Mouse (Mus musculus): ENCODE data around the gene Lmtk3. TPM values are rescaled to one million over a fixed set of nuclear protein-coding genes. Genes with fewer than 3 reads are reported as not detected.
A peak's percentile ranks its signal among the peaks of the same experiment; 100 is the strongest.

Gene Lmtk3
- 1 to 10 TPM; 4.2 to 8.3 TPM for total RNA-seq (2021)
- long read RNA-seq, experiment 1: 0 reads
- long read RNA-seq, experiment 2, partial matches to known transcripts: 1 of 1 reads
- long read RNA-seq, experiment 2, other reads (novel, unspliced or antisense): 0 of 1 reads

DNA sequence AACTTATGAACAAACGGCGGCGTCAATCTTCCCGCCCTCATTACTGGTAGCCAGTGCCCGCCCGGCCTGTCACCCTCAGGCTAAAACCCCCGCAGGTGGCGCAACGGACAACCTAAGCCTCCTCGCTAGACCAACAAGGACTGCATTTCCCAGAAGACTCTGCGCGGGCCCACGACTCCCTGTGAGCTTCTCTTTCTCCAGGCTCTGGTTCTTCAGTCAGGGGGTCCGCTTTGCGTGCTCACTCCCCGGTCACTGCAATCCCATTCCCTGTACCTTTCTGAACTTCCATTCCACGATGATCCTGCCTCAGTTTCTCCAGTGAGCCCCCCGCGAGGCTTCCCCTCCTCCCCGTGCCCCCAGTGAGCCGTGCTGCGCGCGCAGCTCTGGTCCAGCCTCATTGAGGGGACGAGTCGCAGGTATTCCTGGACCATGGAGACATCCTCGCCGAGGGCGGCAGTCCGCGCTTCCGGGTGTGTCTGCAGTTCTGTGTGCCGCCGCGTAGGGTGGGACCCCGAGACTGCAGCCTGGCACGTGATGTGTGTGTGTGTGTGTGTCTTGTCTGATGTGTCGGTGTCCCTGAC, at the start of gene Lmtk3:
TSS of gene Lmtk3 (plus strand) at position 228 of the 581 bp plus-strand sequence.
- peak; percentile 75 for DNase-seq

DNA sequence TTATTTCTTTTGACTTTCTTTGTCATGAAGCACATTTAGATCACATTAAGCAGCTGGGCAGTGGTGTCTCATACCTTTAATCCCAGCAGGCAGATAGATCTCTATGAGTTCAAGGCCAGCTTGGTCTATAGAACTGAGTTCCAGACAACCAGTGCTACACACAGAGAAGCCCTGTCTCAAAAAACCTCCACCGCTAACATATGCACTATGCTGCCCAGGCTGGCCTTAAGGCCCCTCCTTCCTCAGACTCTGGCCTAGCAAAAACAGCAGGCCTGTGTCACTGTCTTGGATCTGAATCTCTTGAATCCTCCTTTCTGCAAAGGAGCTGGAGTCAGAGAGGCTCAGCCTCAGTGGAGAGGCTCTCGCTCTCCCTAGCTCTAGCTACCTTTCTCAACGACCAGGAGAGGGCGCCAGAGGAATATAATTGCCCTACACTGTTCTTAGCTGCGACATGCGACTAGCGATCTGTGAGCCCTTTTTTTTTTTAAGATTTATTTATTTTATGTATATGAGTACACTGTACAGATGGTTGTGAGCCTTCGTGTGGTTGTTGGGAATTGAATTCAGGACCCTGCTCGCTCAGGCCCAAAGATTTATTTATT, 44.3 kb upstream of the Lmtk3 start:
- peak; percentile 86 for DNase-seq

DNA sequence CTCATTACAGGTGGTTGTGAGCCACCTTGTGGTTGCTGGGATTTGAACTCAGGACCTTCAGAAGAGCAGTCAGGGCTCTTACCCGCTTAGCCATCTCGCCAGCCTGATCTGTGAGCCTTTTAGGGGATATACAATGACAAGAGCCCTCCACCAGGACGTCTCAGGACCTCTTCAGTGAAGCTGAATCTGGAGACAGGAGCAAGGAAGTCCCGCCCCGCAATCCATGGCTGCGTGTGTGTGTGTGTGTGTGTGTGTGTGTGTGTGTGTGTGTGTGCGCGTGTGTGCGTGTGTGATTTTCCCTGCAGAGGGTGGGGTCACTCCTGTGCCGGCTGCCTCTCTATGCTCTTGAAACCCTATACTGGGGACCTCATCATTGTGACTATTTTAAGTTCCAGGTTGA, 43.7 kb upstream of the Lmtk3 start:
- no peak for DNase-seq

DNA sequence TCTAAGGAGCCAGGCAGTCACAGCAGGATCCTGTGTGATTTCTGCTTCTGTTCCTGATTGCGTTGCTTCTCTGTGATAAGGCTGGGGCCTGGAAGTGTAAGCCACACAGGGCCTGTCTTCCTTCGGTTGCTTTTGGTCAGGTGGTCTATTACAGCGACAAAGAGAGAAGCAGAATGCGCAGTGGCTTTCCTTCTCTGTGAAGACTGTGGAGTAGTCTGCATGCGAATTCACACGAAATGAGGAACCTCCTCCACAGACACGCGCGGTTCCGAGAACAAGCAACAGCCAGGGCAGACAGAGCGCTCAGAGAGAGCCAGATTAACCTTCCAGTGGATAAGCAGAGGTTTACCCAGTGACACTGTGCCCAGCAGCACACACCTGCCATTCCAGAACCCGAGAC, 42.2 kb upstream of the Lmtk3 start:
- DNase-seq: no peak

DNA sequence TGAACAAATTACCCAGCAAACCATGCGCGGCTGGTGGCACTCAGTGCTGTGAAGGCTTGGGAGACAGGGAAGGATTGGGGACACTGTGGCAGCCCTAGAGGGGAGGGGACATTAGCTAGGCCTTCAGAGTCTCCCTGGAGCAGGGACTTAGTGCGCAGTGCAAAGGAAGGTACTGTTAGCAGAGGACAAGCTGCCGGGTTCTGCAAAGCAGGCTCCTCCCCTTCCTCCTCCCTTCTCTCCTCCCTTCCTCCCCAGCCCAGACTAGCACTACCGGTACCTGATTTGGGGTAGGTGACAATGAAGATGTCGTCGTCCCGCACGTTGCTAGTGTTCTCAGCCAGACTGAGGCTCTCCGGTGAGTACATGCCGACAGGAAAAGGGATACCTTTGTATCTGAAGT, 41.8 kb upstream of the Lmtk3 start:
- no peak for DNase-seq

GRCm38 (mm10) chr7:45742338-45742737, 41.2 kb upstream of the Lmtk3 start:
- no peak for DNase-seq

DNA sequence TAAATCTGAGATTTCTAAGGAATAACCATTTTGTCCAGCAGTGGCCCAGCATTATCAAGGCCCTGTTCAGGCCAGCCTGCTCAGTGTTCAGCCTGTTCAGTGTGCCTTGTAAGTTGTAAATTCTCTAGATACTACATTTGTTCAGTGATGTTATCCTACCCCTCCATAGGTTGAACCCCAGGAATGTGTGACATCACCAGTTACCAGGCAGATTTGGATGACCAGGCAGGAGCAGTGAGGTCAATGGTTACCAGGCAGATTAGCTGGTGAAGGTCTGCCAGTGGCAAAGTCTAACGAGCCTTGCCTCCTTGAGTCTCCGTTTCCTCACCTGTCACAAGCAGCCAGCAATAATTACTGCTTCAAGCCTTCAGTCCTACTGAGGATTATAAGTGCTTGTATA, 39.2 kb upstream of the Lmtk3 start:
- peak; percentile 88 for DNase-seq

- no peak for DNase-seq
These were observed 37.0 kb upstream of the Lmtk3 start for GRCm38 (mm10) chr7:45746518-45746917.

GRCm38 (mm10) chr7:45747450-45747849, 36.1 kb upstream of the Lmtk3 start:
- DNase-seq: no peak

DNA sequence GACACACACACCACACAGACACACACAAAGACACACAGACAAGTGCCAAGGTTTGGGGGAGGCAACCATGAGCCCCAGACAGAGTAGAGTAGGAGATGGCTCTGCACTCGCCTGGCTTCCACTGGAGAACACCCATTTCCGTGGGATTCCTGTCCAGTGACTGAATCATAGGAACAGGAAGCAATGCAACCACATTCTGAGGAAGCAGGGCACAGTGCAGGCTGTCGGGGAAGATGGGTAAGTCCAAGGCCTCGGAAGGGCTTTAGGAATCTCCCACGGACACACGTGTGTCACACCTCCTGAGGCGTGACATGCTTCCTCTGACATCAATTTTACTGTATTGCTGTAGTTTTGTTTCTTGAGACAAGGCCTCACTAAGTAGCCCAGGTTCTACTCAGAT, 35.4 kb upstream of the Lmtk3 start:
- no peak for DNase-seq

- DNase-seq: no peak
These were observed 34.1 kb upstream of the Lmtk3 start for GRCm38 (mm10) chr7:45749401-45749800.

DNA sequence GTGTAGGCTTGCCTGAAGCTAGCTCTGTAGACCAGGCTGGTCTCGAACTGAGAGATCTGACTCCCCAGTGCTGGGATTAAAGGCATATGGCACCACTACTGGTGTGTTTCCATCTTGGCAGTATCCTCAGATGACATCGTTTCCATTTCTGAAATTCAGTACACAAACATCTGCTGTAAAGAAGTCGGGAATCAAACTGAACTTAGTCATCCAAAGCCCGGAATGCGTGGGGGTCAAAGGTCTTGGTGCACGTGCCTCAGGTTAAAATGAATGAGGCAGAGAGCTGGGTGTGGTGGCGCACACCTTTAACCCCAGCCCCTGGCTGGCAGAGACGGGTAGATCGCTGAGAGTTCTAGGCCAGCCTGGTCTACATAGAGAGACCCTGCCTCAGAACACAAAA, 33.4 kb upstream of the Lmtk3 start:
- DNase-seq: no peak

GRCm38 (mm10) chr7:45755703-45756102, 27.8 kb upstream of the Lmtk3 start:
- no peak for DNase-seq

DNA sequence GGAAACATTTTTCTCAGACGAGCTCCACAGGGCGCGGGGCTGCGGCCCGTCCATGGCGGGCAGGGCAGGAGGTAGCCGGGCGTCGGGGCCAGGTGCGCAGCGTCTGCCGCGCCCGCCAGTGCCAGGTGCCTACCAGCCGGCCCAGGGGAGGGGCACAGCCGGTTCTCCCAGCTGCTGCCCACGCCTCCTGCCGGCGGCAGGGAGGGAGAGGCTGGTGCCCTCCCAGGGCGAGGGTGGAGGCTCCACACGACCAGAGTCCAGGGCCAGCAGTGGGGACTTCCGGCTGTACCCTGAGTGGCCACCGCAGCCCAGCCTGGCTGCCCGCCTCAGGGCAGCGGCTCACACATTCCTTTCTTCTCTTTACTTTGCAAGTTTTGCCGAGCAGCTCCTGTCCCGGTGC, 24.1 kb upstream of the Lmtk3 start:
- no peak for DNase-seq

DNA sequence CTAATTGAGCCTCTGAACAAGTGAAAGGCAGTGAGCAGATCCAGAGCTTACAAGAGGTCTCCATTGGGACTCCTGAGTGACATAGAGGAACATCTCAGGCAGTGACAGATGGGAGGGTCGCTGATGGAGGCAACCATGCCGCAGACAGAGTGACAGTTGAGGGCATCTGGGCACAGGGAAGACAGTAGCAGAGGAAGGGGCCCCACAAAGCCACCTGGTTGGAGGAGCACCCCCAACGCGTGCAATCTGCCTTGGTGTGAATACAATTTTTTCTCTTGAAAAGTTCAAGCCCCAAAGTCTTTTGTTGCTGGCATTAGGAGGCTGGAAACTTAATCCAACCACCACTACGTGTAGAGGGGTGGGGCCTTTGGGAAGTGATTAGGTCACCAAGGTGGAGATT, 23.4 kb upstream of the Lmtk3 start:
- no peak for DNase-seq

- DNase-seq: no peak
These were observed 17.5 kb upstream of the Lmtk3 start for GRCm38 (mm10) chr7:45765995-45766394.

GRCm38 (mm10) chr7:45766764-45767163, 16.8 kb upstream of the Lmtk3 start:
- DNase-seq: no peak

DNA sequence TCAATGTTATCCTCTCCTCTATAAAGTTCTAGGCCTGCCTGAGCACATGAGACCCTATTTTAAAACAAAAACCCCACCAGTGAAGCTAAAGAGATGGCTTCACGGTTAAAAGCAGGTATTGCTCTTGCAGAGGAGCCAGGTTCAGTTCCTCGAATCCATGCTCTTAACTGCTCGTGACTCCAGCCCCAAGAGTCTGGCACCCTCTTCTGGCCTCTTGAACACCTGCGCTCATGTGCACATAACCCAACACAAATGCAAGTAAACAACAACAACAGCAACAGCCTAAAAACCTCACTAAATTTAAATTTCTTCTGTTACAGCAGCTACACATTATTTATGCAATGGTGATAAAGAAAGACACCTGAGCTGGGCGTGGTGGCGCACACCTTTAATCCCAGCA, 16.0 kb upstream of the Lmtk3 start:
- DNase-seq: no peak

DNA sequence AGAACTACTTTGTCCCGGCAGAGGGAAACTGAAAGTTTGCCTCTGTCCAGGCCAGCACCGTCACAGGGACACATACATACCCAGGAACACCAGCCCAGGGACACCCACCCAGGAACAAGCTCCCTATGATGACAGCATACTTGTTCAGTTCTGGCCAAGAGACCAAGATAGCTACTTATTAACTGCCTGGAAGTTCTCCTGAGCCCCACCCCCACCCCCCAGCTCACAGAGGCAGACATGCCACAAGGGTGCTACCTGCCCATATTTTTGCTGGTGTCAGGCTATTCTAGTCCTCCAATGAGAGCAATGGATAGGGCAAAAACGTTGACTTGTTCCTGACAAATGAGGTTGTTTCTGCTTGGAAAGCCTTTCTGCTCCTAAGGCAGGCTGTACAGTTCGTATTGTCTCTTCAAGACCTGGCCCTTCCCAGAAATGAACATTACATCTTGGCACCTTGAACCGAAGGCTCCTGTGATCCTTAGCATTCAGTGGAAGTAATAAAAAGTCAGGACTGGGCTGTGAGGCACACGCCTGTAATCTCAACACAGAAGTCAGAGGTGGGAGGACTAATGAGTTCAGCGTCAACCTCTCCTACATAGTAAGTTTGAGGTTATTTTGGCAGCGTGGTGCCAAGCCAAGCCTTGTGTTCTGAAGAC, 13.0 kb upstream of the Lmtk3 start:
- DNase-seq: no peak

DNA sequence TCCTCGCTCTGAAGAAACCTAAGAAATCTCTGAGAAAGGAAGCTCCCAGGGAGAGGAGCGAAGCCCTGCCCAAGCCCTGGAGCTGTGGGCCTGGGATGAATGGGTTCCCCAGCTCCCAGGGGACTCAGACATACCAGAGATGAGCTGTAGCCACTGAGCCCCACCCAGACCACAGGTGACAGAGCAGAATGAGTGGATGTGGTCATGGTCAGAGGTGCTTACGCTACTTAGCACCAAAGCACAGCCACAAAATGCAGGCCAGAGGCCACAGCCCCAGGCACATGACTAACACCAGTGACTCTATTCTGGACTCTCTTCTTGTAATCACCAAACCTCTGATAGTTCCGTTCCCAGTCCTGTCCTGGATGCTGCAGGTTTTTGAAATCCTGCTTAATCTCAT, 12.4 kb upstream of the Lmtk3 start:
- DNase-seq: no peak

DNA sequence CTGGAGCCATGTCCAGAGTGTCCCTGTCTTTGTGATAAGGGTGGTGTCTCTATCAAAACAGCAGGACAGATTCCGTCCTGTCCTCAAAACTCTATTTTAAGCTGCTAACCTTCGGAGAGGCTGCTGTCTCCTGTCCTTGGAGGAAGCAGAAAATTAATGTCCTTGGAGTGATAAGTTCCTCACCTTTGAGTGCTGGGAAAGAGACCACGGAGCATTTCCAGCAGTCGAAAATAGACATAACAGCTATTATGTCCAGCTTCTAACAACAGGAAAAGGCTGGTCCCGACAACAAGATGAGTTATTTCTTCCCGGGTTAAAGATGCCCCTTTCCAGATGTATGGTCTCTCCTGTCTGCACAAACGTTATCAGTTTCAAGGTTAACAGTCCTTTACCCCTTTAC, 8.3 kb upstream of the Lmtk3 start:
- no peak for DNase-seq

GRCm38 (mm10) chr7:45779081-45779641, 4.4 kb upstream of the Lmtk3 start:
- DNase-seq: no peak

GRCm38 (mm10) chr7:45782271-45782670, 1.3 kb upstream of the Lmtk3 start:
- no peak for DNase-seq
